Mouse (Mus musculus): ENCODE measurements around the gene Prkci. TPM values are rescaled to one million over a fixed set of nuclear protein-coding genes. Genes with fewer than 3 reads are reported as not detected.

The Prkci gene
- polyA plus RNA-seq, 1 experiment from 2014 or later, result 37.3 TPM

DNA sequence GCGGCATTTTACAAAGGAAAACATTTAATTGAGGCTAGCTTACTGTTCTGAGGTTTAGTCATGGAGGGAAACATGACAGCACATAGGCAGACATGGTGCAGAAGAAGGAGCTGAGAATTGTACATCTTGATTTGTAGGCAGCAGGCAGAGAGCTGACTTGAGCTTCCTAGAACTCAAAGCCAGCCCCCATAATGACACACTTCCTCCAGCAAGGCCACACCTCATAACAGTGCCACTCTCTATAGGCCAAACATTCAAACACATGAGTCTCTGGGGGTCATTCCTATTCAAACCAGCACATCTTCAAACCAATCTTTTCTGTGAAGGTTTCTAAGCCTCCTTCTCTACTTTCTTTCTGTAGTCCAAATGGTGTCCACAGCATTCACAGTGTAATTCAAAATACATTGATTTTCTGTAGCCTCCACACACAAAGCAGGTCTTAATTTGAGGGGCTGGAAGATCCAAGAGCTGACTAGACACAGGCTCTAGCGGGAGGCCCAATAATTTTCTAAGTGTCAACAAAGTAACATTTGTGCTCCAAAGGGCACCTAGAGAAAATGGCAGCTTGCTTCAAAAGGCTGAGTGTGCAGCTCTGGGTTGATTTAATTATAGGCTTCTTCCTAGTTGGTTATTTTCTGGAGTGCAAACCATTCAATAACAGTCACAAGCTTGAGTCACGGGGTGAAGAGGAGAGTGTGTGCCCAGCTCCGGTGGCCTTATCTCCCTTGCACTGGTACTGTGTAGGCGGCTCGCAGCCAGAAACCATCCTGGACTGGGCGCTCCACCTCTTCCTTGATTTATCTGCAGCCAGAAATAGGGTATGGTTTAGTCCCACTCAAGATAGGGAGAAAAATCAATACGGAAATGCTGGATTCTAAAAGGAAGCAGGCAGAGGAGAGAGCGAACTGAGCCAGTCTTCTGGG, 7.9 kb upstream of the Prkci start:
- ATAC-seq (ENCODE audit: low FRiP score) (no peak), DNase-seq (ENCODE audit: low spot score) (no peak)
- Histone ChIP-seq H3K27me3 (ENCODE audit: control insufficient read depth, insufficient read depth, low read length) (no peaks in the 10 kb centered on the region), H3K9ac (ENCODE audit: low read depth, low read length) (no peak overlapping the region), H3K27ac (ENCODE audit: low read depth, low read length) (no peak overlapping the region), H3K4me2 (replicated peaks; ENCODE audit: low read depth, low read length) (no peak overlapping the region), H3K4me3 (ENCODE audit: low read depth, low read length) (no peak overlapping the region), H3K36me3 (ENCODE audit: control insufficient read depth, insufficient read depth, low read length) (no peaks in the 10 kb centered on the region), H3K9me3 (ENCODE audit: control insufficient read depth, low read length) (no peaks in the 10 kb centered on the region), H3K4me1 (replicated peaks; ENCODE audit: control insufficient read depth, insufficient read depth, low read length) (no peaks in the 10 kb centered on the region)
- 91% methylated on average over 9 of the region's 9 CpGs for WGBS

GRCm38 (mm10) chr3:30992161-30992560, 3.4 kb upstream of the Prkci start:
- ATAC-seq (ENCODE audit: low FRiP score) (no peak), DNase-seq (ENCODE audit: low spot score) (no peak)
- Histone ChIP-seq H3K9me3 (ENCODE audit: control insufficient read depth, low read length) (no peaks in the 10 kb centered on the region), H3K4me1 (replicated peaks; ENCODE audit: control insufficient read depth, insufficient read depth, low read length) (no peaks in the 10 kb centered on the region), H3K36me3 (ENCODE audit: control insufficient read depth, insufficient read depth, low read length) (no peaks in the 10 kb centered on the region), H3K9ac (ENCODE audit: low read depth, low read length) (no peak overlapping the region), H3K27me3 (ENCODE audit: control insufficient read depth, insufficient read depth, low read length) (no peaks in the 10 kb centered on the region; the same call in 1 of the 2 replicates), H3K4me3 (ENCODE audit: low read depth, low read length) (no peak overlapping the region), H3K4me2 (replicated peaks; ENCODE audit: low read depth, low read length) (no peak overlapping the region), H3K27ac (ENCODE audit: low read depth, low read length) (no peak overlapping the region)
- 82% methylated on average over 7 of the region's 7 CpGs for WGBS

- no peaks in the 10 kb centered on the region; the same call in 1 of the 2 replicates for H3K27me3 ChIP-seq (ENCODE audit: control insufficient read depth, insufficient read depth, low read length)
- no peak for ATAC-seq (ENCODE audit: low FRiP score)
- H3K9me3 ChIP-seq (ENCODE audit: control insufficient read depth, low read length), result no peaks in the 10 kb centered on the region
- no peaks in the 10 kb centered on the region for H3K4me1 ChIP-seq (replicated peaks; ENCODE audit: control insufficient read depth, insufficient read depth, low read length)
- no peak overlapping the region for H3K4me2 ChIP-seq (replicated peaks; ENCODE audit: low read depth, low read length)
- DNase-seq (ENCODE audit: low spot score), result no peak
- H3K27ac ChIP-seq (ENCODE audit: low read depth, low read length), result no peak overlapping the region
- no peak overlapping the region for H3K9ac ChIP-seq (ENCODE audit: low read depth, low read length)
- no peaks in the 10 kb centered on the region for H3K36me3 ChIP-seq (ENCODE audit: control insufficient read depth, insufficient read depth, low read length)
- no peak overlapping the region for H3K4me3 ChIP-seq (ENCODE audit: low read depth, low read length)
Measured at GRCm38 (mm10) chr3:30993066-30993573, 2.4 kb upstream of the Prkci start.

GRCm38 (mm10) chr3:30994859-30995258, 688 bp upstream of the Prkci start:
- no peak overlapping the region for H3K9ac ChIP-seq (ENCODE audit: low read depth, low read length)
- H3K36me3 ChIP-seq (ENCODE audit: control insufficient read depth, insufficient read depth, low read length), result no peaks in the 10 kb centered on the region
- H3K4me2 ChIP-seq (replicated peaks; ENCODE audit: low read depth, low read length), result peak overlapping the region; percentile 75
- H3K27me3 ChIP-seq (ENCODE audit: control insufficient read depth, insufficient read depth, low read length), result no peaks in the 10 kb centered on the region; the same call in 1 of the 2 replicates
- H3K4me1 ChIP-seq (replicated peaks; ENCODE audit: control insufficient read depth, insufficient read depth, low read length), result no peaks in the 10 kb centered on the region
- no peaks in the 10 kb centered on the region for H3K9me3 ChIP-seq (ENCODE audit: control insufficient read depth, low read length)
- peak overlapping the region; percentile 79 for H3K4me3 ChIP-seq (ENCODE audit: low read depth, low read length)
- no peak for DNase-seq (ENCODE audit: low spot score)
- no peak for ATAC-seq (ENCODE audit: low FRiP score)
- WGBS, result 37% methylated on average over 6 of the region's 6 CpGs
- no peak overlapping the region for H3K27ac ChIP-seq (ENCODE audit: low read depth, low read length)

GRCm38 (mm10) chr3:30995899-30996687, 546 bp downstream of the Prkci start:
- Histone ChIP-seq H3K27me3 (ENCODE audit: control insufficient read depth, insufficient read depth, low read length) (no peaks in the 10 kb centered on the region; the same call in 1 of the 2 replicates), H3K36me3 (ENCODE audit: control insufficient read depth, insufficient read depth, low read length) (no peaks in the 10 kb centered on the region), H3K9me3 (ENCODE audit: control insufficient read depth, low read length) (no peaks in the 10 kb centered on the region), H3K27ac (ENCODE audit: low read depth, low read length) (peak overlapping the region; percentile 74; the same call in 1 of the 2 replicates), H3K4me3 (ENCODE audit: low read depth, low read length) (peak overlapping the region; percentile 79), H3K4me2 (replicated peaks; ENCODE audit: low read depth, low read length) (peak overlapping the region; percentile 75), H3K9ac (ENCODE audit: low read depth, low read length) (peak overlapping the region; percentile 87), H3K4me1 (replicated peaks; ENCODE audit: control insufficient read depth, insufficient read depth, low read length) (no peaks in the 10 kb centered on the region)
- no peak; the same call in 1 of the 2 replicates for ATAC-seq (ENCODE audit: low FRiP score)
- no peak for DNase-seq (ENCODE audit: low spot score)
- WGBS, result 1% methylated on average over 39 of the region's 49 CpGs

DNA sequence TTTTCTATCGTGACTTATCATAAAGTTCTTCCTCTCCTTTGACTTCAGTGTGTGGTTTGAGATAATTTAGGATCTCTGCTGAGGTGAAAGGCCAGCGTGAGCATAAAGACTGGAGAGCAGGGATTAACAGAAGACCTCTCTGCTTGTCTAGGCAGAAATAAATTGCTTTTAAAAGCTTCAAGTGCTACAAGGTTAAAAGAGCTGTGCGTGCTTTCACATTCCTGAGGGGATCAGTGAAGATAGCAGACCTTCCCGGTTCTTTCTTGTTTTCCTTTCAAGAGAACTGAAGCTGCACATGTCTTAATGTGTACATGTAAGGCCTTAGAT, 1.1 kb downstream of the Prkci start:
- no peak for DNase-seq (ENCODE audit: low spot score)
- H3K27ac ChIP-seq (ENCODE audit: low read depth, low read length), result no peak overlapping the region
- no peaks in the 10 kb centered on the region for H3K36me3 ChIP-seq (ENCODE audit: control insufficient read depth, insufficient read depth, low read length)
- peak overlapping the region; percentile 79 for H3K4me3 ChIP-seq (ENCODE audit: low read depth, low read length)
- no peaks in the 10 kb centered on the region; the same call in 1 of the 2 replicates for H3K27me3 ChIP-seq (ENCODE audit: control insufficient read depth, insufficient read depth, low read length)
- H3K4me2 ChIP-seq (replicated peaks; ENCODE audit: low read depth, low read length), result peak overlapping the region; percentile 75
- no peaks in the 10 kb centered on the region for H3K9me3 ChIP-seq (ENCODE audit: control insufficient read depth, low read length)
- ATAC-seq (ENCODE audit: low FRiP score), result no peak
- WGBS, result under 1% methylated on average over 4 of the region's 4 CpGs
- H3K4me1 ChIP-seq (replicated peaks; ENCODE audit: control insufficient read depth, insufficient read depth, low read length), result no peaks in the 10 kb centered on the region
- no peak overlapping the region; the same call in 1 of the 2 replicates for H3K9ac ChIP-seq (ENCODE audit: low read depth, low read length)

GRCm38 (mm10) chr3:30999401-31000017, 4.0 kb downstream of the Prkci start:
- Histone ChIP-seq H3K4me1 (replicated peaks; ENCODE audit: control insufficient read depth, insufficient read depth, low read length) (no peaks in the 10 kb centered on the region), H3K27me3 (ENCODE audit: control insufficient read depth, insufficient read depth, low read length) (no peaks in the 10 kb centered on the region; the same call in 1 of the 2 replicates), H3K9me3 (ENCODE audit: control insufficient read depth, low read length) (no peaks in the 10 kb centered on the region), H3K36me3 (ENCODE audit: control insufficient read depth, insufficient read depth, low read length) (no peaks in the 10 kb centered on the region), H3K4me3 (ENCODE audit: low read depth, low read length) (no peak overlapping the region), H3K4me2 (replicated peaks; ENCODE audit: low read depth, low read length) (no peak overlapping the region), H3K9ac (ENCODE audit: low read depth, low read length) (no peak overlapping the region), H3K27ac (ENCODE audit: low read depth, low read length) (no peak overlapping the region)
- DNase-seq (ENCODE audit: low spot score) (no peak), ATAC-seq (ENCODE audit: low FRiP score) (no peak)
- WGBS, result 61% methylated on average over 10 of the region's 10 CpGs

DNA sequence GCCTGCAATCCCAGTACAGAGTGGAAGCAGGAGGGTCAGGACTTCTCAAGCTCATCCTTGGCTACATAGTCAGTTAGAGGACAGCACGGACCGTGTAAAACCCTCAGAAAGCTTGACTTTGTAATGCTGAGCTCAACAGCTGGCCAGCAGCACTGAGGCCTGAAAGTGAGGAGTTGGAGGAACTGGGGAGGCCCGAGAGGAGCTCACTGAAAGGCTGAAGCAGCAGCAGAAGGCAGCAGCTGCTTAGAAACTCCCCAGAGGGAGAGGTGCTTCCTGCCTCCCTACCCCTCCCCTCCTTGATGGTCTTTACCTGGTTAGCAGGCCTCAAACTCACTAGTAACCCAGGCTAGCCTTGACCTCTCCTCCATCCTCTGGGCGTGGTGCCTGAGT, 4.5 kb downstream of the Prkci start:
- Histone ChIP-seq H3K4me2 (replicated peaks; ENCODE audit: low read depth, low read length) (no peak overlapping the region), H3K9me3 (ENCODE audit: control insufficient read depth, low read length) (no peaks in the 10 kb centered on the region), H3K36me3 (ENCODE audit: control insufficient read depth, insufficient read depth, low read length) (no peaks in the 10 kb centered on the region), H3K4me3 (ENCODE audit: low read depth, low read length) (no peak overlapping the region), H3K9ac (ENCODE audit: low read depth, low read length) (no peak overlapping the region), H3K27me3 (ENCODE audit: control insufficient read depth, insufficient read depth, low read length) (no peaks in the 10 kb centered on the region; the same call in 1 of the 2 replicates), H3K4me1 (replicated peaks; ENCODE audit: control insufficient read depth, insufficient read depth, low read length) (no peaks in the 10 kb centered on the region), H3K27ac (ENCODE audit: low read depth, low read length) (no peak overlapping the region)
- 32% methylated on average over 4 of the region's 4 CpGs for WGBS
- DNase-seq (ENCODE audit: low spot score) (no peak), ATAC-seq (ENCODE audit: low FRiP score) (no peak)
